Mouse (Mus musculus): ENCODE measurements around the gene Alcam.

GRCm38 (mm10) chr16:52406072-52406471, 47.8 kb downstream of the Alcam start:
- no peak for TF ChIP-seq USF1 (IDR thresholded peaks at IDR 0.05; ENCODE audit: low read depth)
- TF ChIP-seq POLR2A (IDR thresholded peaks at IDR 0.05; ENCODE audit: insufficient read length, low read depth) = no peak

Measured in myocyte (in vitro differentiated cells).